Mouse (Mus musculus) gastrocnemius, adult 8-10 months (tissue): ENCODE measurements around the gene Tmprss12. TPM values are rescaled to one million over a fixed set of nuclear protein-coding genes. Genes with fewer than 3 reads are reported as not detected.
"Not testable (repeated sequence)": the region's sequence is repeated elsewhere in the genome, so short reads cannot be mapped to it uniquely, and the experiment has no call there.

Experiments used
- DNase-seq, 2 experiments: peaks; one replicate each; pipeline ENCODE4 v3.0.0; 2022; ENCODE audit warnings: low spot score in 2 of 2
- total RNA-seq, 4 experiments: library from RNA; stranded (reverse); gene quantifications; 2 replicates each; pipeline ENCODE4 v1.2.4; 2022

The Tmprss12 gene
- total RNA-seq, 4 experiments from 2014 or later, result not detected

DNA sequence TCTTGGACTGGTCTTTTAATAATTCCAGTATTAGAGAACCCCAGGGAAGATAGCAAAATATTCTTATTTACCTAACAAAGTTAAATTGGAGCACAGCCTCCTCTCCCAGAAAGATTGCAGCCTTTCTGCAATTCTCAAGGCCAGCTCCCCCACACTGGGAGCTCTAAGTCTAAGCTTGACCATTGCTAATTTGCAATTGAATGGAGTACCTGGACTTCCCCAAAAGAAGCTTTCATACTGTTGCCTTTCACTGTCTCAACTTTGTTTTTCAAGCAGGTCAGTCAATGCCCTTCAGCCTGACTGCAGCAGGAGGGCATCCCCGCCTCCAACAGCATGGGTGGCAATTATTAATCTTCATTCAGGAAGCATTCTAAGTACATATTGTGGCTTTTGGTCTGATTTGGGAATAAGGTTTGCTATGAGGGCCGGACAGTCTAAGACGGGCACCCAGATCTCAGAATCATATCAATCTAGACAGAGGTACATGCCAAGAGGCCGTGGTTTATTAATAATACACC lies 6.8 kb upstream of the Tmprss12 start:
- DNase-seq, result not testable (repeated sequence)

DNA sequence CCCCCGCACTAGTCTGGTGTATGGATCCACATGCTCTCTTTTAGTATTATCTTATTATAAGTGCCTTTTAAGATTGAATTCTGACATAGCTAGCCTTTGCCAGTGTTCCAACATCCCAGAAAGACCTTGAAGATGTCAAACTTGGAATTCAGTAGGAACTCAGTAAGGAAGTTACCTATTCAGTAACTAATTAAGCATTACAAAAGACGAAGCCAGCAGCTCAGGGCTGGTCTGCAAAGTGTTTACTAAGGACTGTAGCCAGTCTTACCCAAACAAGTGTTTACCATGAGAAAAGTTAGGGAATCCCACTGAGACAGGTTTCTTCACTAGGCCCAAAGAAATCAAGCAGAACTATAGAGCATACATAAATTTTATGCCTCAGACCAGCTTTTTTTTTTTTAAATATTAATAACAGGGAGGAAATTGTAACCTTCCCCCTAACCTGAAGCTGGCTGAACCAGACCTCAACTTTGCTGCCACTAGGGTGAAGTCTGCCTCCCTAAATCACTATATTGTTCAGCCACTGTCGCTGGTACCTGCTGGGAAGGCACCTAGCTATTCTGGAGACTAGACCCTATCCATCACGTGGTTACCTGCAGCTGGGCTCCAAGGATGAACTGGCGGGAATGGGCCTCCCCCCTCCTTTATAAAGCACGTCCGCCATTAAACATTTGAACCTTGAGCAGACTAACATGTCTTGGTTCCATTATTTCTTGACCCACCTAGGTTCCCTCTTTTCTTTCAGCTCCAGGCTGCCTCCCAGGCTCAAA lies 5.7 kb upstream of the Tmprss12 start:
- DNase-seq, result no peak

DNA sequence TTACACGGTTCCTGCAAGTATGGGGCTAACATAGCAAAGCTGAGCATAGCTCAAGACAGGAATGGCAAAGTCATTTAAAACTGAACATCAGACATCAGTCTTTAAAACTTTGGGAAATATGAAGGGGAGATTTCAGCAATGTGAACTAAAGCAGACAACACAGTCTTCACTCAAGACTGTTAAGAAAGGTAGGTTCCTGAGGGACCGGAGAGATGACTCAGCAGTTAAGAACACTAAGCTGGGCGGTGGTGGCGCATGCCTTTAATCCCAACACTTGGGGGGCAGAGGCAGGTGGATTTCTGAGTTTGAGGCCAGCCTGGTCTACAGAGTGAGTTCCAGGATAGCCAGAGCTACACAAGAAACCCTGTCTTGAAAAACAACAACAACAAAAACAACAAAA lies 4.2 kb upstream of the Tmprss12 start:
- DNase-seq, result no peak

GRCm38 (mm10) chr15:100277586-100277985 lies 3.1 kb upstream of the Tmprss12 start:
- no peak for DNase-seq

DNA sequence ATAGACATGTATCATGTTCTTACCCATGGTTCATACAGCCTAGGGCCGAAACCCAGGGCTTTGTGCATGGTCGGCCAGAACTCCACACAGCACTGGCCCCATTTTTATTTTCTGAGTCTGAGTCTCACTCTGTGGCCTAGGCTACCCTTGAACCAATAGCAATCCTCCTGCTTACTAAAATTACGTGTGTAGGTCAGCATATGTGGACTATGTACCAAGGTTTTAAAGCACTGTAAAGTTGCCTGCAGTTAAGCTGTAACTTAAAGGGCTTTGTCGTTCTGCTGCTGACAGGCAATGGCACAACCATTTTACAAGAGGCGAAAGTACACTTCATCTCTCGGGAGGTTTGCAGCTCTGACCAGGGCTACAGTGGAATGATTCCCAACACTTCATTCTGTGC lies 8.3 kb downstream of the Tmprss12 start:
- DNase-seq, result no peak

GRCm38 (mm10) chr15:100290858-100291257 lies 10.2 kb downstream of the Tmprss12 start:
- no peak for DNase-seq

DNA sequence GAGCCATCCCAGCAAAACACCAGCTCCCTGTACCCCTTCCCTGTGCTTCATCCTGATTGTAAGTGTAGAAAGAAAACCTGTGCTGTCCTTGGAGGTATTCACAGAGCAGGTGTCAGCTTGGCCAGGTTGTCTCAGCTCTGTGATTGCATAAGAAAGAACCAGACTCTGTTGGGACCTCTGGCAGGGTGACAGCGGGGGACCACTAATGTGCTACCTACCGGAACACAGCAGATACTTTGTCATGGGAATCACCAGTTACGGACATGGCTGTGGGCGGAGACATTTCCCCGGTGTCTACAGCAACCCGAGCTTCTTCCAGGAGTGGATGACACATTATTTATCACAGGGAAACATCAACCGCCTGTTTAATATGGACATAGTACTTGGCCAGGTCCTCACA lies 11.7 kb downstream of the Tmprss12 start:
- DNase-seq, result no peak

DNA sequence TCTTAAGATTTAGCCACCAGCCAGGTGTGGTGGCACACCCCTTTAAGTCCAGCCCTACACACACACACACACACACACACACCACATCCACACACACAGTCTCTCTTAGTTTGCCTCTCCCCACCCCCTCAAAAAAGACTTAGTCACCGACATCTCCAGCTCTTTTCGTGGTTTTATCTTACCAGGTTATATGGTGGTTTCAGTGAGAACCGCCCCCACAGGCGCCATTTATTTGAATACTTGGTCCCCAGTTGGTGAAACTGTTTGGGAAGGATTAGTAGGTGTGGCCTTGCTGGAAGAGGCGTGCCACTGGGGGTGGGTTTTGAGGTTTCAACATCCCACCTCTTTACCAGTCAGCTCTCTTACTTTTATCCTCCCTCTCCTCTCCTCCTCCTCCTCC lies 17.2 kb downstream of the Tmprss12 start:
- no peak for DNase-seq

- no peak for DNase-seq
Observed at GRCm38 (mm10) chr15:100300499-100300898, 19.9 kb downstream of the Tmprss12 start.

DNA sequence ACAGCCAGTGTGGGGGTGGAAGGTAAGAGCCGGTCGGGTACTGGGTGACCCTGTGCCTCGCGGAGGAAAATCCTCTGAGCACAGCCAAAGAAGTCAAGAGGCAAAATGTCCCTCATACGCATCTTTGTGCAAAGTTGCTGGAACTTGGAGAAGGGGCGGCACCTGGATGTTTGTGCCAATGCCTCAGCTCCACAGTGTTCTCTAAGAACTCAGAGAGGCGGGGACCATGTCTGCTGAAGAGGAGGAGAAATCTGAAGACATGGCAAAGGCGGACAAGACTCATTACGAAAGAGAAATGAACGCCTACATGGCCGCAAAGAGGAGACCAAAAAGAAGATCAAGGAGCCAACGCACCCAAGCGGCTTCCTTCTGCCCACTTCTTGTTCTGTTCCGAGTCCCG lies 20.9 kb downstream of the Tmprss12 start:
- no peak for DNase-seq

DNA sequence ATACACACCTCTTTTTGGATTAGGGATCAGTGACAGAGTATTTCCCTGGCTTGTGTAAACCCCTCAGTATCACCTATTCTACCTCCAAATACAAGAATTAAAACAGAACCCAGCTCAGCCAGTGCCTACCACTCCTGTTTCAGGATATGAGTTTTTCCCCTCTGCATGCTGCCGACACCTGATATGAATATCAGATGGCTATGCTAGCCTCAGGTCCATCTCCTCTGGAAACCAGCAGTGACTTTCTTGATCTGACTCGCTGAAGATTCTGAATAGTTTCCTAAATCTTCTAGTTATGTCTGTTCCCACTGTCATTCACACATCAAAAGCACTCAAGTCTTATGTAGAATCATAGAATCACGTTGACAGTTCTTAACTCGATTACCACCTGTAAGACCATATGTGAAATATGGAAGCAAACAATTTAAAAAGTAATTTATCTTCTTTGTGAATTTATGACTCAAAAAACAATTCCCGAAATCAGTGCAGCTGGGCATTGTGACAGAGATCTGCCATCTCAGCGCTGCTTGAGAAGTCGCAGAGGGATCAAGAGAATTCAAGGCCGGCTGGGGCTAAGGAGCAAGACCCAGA lies 22.9 kb downstream of the Tmprss12 start:
- DNase-seq, result no peak

DNA sequence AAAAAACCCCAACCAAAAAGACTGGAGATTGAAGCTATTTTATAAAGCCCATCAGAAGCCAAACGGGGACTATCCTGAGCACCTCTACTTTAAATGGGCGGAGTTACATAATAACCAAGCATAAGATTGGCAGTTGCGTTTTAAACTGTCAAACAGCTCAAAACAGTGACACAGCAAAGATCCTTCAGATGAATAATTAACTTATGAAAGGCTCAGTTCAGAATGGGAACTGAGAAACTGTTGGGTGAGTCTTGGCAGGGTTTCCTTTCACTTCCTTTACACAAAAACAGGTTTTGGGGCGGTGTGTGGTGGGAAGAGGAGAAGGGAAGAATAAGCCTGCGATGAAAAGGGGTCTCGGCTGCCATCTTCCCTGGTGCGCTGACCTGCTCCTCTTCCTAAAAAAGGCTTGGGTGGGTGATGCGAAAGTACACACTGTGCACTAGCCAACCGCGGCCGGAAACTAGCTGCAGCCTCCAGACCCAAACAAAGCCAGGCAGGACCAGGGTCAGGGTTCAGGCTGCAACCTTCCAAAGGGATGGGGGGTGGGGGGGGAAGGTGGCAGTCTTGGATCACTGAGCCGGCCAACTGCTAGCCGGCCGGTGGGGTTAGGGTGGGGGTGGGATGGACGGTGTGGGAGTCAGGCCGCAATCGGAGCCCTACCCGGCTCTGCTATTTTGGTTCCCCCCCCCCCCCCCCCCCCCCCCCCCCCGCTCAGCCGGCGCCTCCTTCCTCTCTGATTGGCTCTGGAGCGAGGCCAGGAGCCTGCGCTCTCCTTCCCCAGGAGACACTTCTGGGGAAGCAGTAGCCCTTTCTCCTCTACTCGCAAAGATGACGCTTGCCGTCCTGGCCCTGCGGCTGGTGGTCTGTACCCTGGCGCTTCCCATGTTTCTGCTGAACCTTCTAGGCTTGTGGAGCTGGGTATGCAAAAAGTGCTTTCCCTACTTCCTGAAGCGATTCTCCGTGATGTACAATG lies 23.7 kb downstream of the Tmprss12 start, which contains the start of gene Mettl7a1:
TSS of gene Mettl7a1 (plus strand) at position 122 of the 973 bp plus-strand sequence.
- peak; percentile 71 to 84 for DNase-seq

GRCm38 (mm10) chr15:100306201-100306600 lies 25.6 kb downstream of the Tmprss12 start:
- no peak for DNase-seq

- not testable (repeated sequence) for DNase-seq
Observed at GRCm38 (mm10) chr15:100307438-100308096, 26.9 kb downstream of the Tmprss12 start.

DNA sequence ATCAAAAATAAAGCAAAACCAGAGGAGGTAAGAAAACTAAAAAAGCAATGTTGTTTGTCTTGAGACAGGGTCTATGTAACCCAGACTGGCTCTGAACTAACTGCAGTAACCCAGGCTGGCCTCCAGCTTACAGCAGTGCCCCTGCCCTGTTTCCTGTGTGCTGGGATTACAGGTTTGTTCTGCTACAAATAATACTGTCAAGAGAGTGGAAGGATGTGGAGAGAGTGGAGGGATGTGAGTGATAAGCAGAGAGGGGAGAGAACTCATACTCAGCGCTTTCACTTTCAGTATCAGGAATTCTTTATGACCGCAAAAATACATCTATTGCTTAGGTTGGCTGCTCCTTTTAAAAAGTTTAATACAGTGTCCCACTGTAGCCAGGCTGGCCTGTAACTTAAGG lies 31.7 kb downstream of the Tmprss12 start:
- DNase-seq, result no peak

DNA sequence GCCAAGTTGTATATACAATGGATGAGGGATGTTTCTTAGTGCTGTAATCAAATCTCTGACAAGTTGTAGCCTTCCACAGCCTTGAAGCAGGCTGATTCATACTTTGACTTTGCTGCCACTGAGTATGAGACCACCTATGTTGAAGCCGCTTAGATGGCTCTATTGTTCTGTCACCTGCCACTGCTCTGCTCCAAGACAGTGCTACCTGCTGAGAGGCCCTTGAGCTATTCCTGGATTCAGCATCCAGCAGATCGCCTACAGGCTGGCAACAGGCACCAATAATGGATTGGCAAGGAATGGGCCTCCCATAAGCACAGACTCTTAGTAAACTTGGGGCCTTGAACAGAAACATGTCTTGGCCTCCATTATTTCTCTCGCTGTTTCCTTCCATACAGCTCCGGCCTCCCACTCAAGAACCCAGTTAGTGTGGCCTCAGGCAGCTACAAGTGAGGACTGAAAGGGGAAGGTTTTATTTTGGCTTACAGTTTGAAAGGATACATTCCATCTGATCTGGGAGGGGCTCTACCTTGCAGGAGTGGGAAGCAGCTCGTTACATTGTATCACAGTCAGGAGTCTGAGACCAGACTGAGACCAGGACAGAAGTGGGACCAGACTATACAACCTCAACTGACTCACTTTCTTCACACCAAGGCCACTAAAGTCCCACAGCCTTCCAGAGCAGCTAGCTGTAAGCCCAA lies 34.0 kb downstream of the Tmprss12 start:
- no peak for DNase-seq

GRCm38 (mm10) chr15:100318014-100318671 lies 37.5 kb downstream of the Tmprss12 start:
- not testable (repeated sequence) for DNase-seq

DNA sequence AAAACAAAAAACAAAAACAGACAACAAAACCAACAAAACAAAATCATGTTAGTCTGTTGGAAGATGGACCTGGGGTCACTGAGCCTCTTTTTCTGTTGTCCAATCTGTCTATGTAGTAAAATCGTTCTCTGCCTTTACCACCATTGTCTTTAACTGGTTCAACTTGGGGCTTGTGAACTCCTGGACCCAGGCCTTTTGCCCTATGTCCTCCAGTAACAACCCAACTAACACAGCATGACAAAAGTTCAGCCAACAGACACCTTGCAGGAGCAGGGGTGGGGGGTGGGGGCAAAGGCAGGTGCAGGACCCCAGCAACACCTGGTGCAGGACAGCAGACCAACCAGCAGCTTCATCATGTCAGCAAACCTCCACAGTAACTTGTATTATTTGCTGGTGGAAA lies 39.2 kb downstream of the Tmprss12 start:
- no peak for DNase-seq

- no peak for DNase-seq
Observed at GRCm38 (mm10) chr15:100320295-100320905, 39.8 kb downstream of the Tmprss12 start.
